8 mouse cellular contexts compared by ENCODE assay signal in genomic region chr17:26068831-26069739, GRCm38 (mm10). TPM values are rescaled to one million over a fixed set of nuclear protein-coding genes. Genes with fewer than 3 reads are reported as not detected.
DNase-seq lines count a peak whose midpoint lies in the region; ATAC-seq lines count a peak whose summit lies in the region.

Gene Rab11fip3 (minus strand): TSS chr17:26069555.

- H3K36me3 ChIP-seq in hindbrain, embryonic 15.5 days = no peaks in the 10 kb centered on the region

- H3K9me3 ChIP-seq in hindbrain, embryonic 15.5 days = no peaks in the 10 kb centered on the region

- H3K4me2 ChIP-seq in hindbrain, embryonic 15.5 days = peak within 1 kb of the TSS; percentile 97

- peak within 1 kb of the TSS; percentile 96 for H3K27ac ChIP-seq in hindbrain, embryonic 15.5 days (replicated peaks)

- WGBS in hindbrain, embryonic 15.5 days = under 1% methylated on average over 93 of the region's 94 CpGs

- peaks cover 50% of the 10 kb centered on the region for H3K4me1 ChIP-seq in hindbrain, embryonic 15.5 days (replicated peaks)

- H3K9ac ChIP-seq in hindbrain, embryonic 15.5 days = peak within 1 kb of the TSS; percentile 94

- H3K4me3 ChIP-seq in hindbrain, embryonic 15.5 days = peak within 1 kb of the TSS; percentile 79

- 0 out of 2 replicates have a peak, but pooled peaks cover 3% of the 10 kb centered on the region for H3K27me3 ChIP-seq in hindbrain, embryonic 15.5 days

- ATAC-seq in activated CD4-positive, CD25-positive, alpha-beta regulatory T cell, adult 4 months = peak; percentile 96
- ATAC-seq in hindbrain, embryonic 15.5 days (ENCODE audit: low FRiP score, low read depth) = peak; percentile 94

- peak; percentile 53 to 84 for DNase-seq in cerebellum, postnatal 4 days (ENCODE audit: low spot score in 2 of 2)
- DNase-seq in gastrocnemius, adult 18-20 months (ENCODE audit: low spot score) = peak; percentile 82
- DNase-seq in layer of hippocampus, postnatal 36 days = peak; percentile 83 to 85
- peak; percentile 89 for DNase-seq in lung, postnatal 36 days
- DNase-seq in retina, postnatal 1 day = peak; percentile 93
- DNase-seq in thymus, postnatal 4 days = peak; percentile 89

RNA-seq across cellular contexts. Expression of gene Rab11fip3, which starts in this region (rescaled TPM):
- 1 to 10 TPM; 2.4 to 2.7 TPM for polyA plus RNA-seq in activated CD4-positive, CD25-positive, alpha-beta regulatory T cell, adult 4 months (2017; shearing (Covaris generic))
- 10 to 100 TPM; 88.9 to 96.2 TPM for total RNA-seq in gastrocnemius, adult 18-20 months (2021)
- polyA plus RNA-seq in hindbrain, embryonic 15.5 days (2015; fragmentation: Nextera tagmentation; extraction: Ambion mirVana) = 27.2 and 31.0 TPM in 2 replicates
- 100 to 1,000 TPM in 1 of 2 experiments, 10 to 100 TPM in 1; 99.5 to 112 TPM for total RNA-seq in layer of hippocampus, postnatal 36 days (2021)

Comparison
In these comparisons a context has a peak if more than half of its experiments do, and no peak if none do; other contexts are left out.
1. Peak in every context shown above with its lines: DNase-seq, ATAC-seq, H3K4me3 ChIP-seq and H3K27ac ChIP-seq.